Mouse (Mus musculus) adrenal gland, adult 2 months (tissue): ENCODE data around the gene Cab39. TPM values are rescaled to one million over a fixed set of nuclear protein-coding genes. Genes with fewer than 3 reads are reported as not detected.

Source experiments
- DNase-seq: peaks from one replicate; pipeline ENCODE4 v3.0.0; 2021
- long read RNA-seq: library from polyadenylated mRNA; stranded (forward); transcript quantifications from one replicate; pipeline ENCODE4 v2.0.0, GENCODE M21; 2021
- polyA plus RNA-seq: library from polyadenylated mRNA; depleted of rRNA; stranded (reverse); fragments of >200 nt; gene quantifications from 2 replicates; pipeline ENCODE4 v1.2.3, GENCODE M21; 2012; rRNA removed
- total RNA-seq, 2 experiments: library from RNA; stranded (reverse); gene quantifications; 2 replicates each; pipeline ENCODE4 v1.2.3; 2021

The Cab39 gene
- 100 to 1,000 TPM; 124 TPM for total RNA-seq
- 48.0 and 48.6 TPM in 2 replicates for polyA plus RNA-seq
- long read RNA-seq, transcript Cab39-202 (9 exons, 3,805 nt), result major isoform, 74 of 88 reads
- long read RNA-seq, partial matches to known transcripts, result 6 of 88 reads
- long read RNA-seq, other reads (novel, unspliced or antisense), result 8 of 88 reads

DNA sequence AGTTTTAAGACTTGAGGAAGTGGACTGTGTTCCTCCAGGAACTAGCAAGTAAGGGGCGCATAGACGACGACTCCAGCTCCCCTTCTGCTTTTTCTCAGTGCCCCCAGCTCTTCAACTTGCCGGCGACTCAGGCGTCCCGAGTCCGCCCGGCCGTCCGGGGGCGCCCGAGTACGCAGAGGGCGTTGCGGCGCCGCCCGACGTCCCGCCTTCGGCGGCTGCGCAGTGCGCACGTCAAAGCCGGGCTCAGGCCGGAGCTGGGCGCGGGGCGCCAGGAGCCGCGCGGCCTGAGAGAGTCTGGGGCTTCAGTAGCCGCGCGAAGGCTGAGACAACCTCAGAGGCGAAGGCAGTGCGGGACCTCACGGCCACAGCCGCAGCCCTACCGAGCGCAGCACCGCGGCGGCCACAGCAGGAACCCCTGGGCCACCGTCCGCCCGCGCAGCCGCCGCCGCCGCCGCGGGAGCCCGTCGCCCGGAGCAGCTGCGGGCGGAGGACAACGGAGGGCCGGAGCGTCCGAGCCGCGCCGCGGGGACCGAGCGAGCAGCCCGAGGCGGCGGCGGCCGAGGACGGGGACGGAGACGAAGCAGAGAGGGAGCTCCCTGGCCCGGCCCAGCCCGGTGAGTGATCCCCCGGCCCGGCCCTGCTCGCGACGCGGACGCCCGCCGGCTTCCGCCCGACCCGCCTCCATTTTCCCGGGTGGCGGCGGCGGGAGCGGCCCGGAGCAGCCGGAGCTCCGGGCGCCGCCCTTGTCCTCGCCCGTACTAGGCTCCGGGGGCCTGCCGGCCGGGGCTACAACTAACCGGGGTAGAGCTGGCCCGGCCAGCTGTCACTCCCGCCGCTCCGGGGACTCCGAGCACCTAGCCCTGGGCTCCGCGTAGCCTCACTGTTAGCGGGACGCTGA is at the start of gene Cab39:
Gene Cab39, plus strand, starts transcription at position 234 of the 898 bp plus-strand sequence.
- peak; percentile 93 for DNase-seq

DNA sequence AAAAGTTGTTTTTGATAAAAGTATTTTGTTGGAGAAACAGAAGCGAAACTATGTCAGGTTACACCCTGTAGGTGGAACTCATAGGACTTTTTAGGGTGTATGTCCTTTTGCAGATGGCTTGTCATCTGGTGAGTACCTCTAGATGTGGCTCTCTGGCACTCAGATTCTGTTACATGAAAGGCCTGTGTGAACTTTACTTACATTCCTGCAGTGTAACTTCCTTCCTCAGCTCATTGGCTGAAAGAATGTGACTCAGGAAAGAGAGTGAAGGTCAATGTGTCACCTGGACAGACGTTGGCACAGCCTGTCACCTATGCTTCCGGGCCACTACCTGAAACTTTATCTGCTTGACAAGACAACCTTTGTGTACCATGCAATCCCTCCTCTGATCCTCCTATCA is 48.7 kb upstream of the Cab39 start:
- DNase-seq, result no peak

DNA sequence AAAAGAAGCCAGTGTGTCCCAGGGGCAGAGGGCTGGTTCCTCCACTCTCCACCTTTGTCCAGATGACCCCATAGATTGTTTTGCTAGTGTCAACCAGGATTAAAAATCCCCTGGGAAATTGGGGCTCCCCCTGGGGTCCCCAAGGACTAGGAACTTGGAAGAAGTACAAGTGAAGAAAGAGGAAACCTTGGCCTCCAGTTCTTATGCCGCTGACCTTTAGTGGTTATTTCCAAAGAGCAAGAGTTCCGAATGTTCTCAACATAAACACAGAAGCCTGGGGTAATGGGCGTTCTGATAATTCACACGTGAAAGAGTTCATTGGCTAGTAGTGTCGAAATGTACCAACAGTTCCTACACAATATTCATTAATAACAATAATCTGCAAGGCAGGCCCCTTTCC is 46.7 kb upstream of the Cab39 start:
- DNase-seq, result no peak

DNA sequence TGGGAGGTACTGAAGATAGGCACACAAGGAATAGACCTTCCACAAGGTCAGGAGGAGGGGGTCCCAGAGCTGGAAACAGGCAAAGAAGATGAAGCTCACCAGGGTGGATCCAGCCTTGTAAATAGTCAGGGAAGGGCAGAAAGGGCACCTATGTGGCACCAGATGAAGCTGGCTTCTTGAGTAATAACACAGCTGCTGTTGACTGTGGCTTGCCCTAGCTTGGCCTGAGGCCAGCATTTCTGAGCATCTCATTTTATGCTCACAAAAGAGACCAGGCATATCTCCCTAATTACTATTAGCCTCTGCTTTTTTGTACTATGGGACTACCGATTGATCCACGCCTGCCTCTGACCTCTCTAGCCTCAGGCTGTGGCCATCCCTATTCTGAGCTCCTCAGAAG is 43.4 kb upstream of the Cab39 start:
- DNase-seq, result no peak

DNA sequence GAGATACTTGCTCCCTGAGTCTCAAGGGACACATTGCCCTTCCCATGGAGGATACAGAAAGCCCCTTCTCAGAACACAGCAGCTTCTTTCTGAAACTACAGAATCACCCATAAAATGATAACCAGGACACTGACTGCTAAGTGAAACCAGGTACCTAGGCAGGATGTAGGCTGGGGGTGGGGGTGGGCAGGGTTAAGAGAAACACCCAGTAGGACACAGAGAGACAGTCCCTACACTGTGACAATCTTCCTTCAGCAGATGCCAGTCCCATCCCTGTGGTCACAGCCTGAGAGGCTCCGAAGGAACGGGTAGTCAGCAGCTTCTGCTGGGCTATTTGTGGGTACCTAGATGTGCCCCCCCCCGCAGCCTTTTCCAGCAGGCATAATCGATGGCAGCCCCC is 42.6 kb upstream of the Cab39 start:
- no peak for DNase-seq

DNA sequence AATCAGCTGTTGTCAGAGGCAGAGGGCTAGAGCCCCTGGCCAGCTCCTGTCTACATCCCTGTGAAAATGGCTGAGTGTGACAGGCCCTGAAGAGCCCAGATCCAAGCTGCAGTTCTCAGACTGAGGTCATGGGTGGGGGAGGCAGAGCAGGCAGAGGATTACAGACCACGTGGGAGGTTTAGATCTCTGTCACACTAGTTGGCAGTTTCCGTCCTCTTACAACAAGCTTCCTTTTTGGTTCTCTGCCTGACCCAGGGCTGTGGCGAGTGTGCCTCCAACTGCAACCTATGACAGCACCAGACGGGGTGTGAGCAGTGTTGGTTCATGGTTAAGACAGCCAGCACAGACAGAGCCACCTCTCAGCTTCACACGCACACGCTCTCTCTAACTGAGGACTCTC is 41.7 kb upstream of the Cab39 start:
- DNase-seq, result peak; percentile 70

DNA sequence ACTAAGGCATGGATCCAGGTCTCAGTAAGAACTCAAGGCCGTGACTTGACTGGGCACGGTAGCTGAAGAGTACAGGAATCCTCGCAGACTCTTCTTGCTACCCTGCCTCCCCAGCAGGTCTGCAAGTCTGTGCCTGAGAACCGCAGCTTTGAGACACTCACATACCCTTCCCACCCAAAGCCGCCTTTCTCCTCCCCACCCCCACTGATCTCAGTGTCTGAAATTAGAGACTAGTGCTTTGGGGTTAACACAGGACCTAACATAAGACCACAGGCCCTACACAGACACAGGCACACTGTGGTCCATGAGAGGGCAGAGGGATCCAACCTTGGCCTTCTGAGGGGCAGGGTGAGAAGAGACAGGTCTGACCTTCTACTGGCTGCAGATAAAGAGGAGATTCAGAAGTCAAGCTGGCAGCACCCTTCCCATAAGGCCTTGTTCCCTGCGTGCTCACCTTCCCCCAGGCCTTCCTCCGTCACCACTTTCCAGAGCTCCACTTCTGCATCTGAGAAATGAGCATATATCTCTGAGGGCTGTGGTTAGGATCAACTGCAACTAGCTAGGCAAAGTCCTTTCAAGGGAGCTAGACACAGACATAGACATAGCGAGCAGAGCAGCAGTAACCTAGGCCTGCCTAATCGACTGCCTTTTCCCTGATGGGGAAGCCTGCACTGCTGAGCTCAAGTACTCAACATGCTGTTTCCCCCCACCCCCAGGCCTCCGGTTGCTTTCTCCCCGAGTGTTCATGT is 41.1 kb upstream of the Cab39 start:
- DNase-seq, result no peak

DNA sequence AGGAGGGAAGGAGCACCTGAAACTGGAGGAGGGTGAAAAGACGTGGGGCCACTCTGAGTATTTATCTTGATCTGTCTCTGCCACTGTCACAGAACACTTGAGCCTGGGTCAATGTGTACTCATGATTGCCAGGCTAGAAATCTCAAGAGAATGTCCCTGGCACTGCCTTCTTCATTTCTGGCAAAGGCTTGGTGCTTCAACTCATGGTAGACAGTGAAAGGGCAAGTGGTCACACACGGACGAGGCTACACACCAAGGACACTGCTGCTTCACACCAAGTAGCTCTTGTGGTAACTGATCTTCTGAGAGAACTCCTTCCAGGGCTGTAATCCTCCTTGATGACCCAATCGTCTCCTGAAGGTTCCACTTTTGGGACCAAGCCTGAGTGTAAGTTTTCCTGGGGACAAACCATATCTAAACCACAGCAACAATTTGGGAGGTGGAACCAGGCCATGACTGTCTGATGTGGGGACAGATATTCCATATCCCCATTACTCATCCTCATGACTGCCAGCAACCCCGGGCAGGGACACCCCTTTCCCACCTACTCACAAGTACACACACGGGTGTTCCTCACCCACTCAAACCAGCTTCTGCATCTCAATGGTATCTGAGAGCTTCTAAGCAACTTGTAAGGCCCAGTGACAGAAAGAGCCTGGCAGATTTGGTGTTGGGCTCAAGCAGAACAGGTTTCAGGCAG is 35.6 kb upstream of the Cab39 start:
- no peak for DNase-seq

DNA sequence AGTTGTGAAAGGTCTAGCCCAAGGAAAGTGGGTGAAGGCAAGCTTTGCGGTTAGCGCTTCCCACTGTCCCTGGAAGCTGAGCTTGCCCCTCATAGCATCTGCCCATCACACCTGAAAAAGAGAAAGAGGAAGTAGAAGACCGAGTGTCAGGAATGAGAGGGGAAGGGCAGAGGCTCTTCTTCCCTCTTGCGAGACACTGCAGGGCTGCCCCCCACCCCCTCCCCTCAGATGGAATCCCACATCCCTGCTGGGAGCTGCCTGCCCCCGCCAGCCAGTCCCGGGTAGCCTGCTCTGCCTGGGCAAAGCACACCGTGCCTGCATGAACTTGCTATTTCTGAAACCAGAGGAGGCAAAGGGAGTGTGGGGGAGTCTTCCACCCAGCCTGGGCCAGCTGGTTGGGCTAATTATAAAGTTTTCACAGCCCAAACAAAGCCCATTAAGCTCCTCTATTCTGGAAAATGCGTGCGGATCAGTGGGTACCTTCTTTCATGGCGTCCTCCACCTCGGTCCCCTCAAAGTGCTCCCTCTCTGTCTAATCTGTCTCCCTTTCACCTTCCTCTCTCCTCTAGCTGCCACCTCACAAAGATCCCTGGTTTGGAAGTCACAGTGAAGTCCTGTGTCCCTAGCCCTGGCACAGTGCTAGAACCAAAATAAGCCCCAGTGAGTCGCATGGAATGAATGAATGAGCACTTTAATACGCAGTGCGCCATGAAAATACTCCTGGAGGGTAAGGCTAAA is 34.8 kb upstream of the Cab39 start:
- no peak for DNase-seq

DNA sequence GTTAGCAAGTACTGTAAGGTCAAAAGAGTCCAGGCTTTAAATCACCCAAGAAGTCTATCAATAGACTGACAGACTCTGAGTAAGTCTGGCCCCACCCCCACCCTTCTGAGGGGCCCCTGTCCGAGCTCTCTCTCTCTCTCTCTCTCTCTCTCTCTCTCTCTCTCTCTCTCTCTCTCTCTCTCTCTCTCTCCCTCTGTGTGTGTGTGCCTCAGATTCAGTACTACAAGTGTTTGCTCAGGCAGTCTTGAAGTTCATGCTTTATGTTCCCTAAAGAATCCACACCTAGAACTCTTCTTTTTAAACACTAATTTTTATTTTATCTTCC is 34.3 kb upstream of the Cab39 start:
- no peak for DNase-seq

DNA sequence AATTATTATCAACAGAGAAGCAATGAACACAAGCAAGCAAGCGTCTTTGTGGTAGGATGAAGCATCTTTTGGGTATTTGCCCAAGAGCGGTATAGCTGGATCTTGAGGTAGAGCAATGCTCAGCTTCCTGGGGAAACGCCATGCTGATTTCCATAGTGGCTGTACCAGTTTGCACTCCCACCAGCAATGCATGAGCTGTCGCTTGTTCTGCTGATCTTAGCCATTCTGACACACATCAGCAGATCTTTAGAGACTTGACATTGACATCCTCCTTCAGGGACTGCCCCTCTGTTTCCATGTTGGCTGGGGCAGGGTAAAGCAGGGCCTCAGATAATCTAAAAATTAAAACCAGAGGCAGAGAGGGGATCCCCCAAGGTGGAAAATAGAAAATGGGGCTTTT is 31.6 kb upstream of the Cab39 start:
- no peak for DNase-seq

DNA sequence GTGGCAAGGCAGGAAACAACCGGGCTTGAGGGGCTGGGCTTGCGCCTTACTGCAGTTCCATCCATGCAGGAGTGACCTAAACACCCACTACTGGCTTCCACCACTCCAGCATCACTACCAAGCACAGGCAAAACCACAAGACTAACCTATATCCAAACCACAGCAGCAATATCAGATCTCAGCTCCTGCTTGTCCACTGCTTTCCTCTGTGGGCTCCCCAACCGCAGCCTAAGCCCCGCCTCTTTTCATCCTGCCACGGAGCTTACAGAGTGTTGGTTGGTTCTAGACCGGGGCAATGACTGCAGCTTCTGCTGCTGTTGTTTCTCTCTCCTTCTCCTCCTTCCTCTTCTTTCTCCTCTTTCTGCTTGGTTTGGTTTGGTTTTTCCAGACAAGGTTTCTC is 29.9 kb upstream of the Cab39 start:
- no peak for DNase-seq

DNA sequence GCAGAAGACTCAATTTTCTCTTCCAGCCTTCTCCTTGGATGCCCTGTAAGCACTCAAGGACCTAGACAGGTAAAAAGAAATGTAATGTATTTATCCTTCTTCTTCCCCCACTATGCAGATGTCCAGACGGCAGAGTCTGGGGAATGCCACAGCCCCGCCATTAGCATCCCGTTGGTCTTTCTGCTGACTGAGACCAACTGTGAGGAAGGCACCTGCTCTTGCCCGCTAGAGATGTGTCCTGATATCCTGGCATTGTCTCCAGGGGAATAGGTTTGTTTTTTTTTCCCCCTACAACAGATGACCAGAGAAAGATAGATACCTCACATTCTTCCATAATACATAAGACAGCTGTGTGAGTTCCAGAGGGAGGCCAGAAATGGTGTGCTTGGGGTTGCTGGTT is 28.9 kb upstream of the Cab39 start:
- no peak for DNase-seq

DNA sequence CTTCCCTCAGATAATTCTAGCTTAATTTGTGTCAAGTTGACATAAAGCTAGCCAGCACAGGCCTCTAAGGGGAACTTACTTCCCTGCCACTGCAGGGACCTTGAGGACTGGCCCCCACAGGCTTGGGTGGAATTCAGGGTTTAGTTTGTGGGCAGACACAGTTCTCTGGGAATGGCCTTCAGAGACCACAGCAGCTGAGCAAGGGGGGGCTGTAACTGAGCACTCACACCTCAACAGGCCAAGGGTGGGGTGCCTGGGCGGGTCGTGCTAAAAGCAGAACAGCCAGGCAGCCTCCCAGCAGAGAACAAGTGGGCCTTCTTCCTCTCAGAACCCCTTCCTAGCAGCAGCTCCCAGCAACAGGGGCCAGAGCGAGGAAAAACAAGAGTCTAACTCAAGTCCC is 27.1 kb upstream of the Cab39 start:
- no peak for DNase-seq

DNA sequence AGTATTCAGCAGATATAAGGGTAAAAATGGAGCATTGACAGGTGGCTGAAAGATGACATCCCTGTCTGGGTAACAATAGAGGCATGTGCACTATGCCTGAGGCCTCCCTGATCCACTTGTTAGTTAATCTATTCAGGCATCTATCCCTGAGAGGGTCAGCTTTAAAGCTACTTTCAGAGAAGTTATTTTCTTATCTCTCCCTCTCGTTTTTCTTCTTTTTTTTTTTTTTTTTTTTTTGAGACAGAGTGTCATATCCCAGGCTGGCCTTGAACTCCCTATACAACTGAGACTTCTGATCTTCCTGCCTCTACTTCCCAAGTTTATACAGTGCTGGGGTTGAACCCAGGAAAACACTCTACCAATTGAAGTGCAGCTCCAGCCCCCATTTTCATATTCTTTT is 25.5 kb upstream of the Cab39 start:
- DNase-seq, result no peak

DNA sequence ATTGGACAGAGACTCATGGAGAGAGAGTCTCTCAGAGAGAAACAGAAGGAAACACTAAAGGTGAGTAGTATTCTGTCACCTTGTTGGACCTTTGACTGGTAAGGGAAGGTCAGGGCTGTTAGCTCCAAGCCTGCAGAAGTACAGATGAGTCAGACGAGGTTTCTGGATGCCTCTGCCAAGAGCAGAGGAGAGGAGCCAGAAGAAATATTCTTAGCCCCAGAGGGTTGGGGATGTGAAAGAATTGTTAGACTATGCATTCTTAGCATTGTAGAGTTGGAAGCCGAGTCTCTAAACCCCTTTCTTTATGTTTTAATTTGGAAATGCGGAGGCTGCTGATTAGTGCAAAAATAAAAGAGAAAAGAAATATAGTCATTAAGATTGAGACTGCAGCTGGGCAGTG is 21.3 kb upstream of the Cab39 start:
- peak; percentile 66 for DNase-seq

DNA sequence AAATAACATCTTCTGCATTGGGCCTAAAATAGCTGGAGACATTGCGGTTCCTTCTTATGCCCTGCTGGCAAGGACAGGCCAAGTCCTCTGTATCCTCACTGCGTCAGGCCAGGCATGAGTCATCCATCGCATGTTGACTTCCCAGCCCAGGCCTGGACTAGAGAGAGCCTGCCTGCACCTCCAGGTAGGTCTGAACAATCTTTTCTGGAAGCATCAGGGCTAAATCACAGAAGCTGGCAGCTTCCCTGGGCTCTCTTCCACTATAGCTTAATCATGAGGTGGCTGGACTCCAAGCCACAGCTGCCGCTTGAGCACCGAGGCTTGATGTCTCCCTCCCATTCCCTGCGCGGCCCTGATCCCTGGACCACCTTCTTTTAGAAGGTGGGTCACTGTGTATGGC is 18.1 kb upstream of the Cab39 start:
- DNase-seq, result peak; percentile 75

DNA sequence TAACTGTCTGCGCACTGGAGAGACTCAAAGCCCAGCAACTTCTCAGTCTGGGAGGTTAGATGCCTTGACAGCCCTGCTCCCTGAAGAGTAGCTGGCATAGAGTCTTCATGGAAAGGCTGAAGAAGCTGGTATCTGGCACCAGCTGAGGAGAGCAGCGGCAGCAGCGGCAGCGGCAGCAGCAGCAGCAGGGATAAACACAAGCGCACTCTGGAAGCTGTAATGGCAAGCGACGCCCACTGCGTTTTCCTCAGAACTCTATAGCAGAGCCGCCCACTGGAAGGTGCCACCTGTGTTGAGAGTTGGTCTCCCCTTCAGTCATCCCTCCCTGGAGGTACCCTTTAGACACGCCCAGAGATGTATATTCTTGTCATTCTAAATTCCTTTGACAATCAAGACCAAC is 17.1 kb upstream of the Cab39 start:
- no peak for DNase-seq

DNA sequence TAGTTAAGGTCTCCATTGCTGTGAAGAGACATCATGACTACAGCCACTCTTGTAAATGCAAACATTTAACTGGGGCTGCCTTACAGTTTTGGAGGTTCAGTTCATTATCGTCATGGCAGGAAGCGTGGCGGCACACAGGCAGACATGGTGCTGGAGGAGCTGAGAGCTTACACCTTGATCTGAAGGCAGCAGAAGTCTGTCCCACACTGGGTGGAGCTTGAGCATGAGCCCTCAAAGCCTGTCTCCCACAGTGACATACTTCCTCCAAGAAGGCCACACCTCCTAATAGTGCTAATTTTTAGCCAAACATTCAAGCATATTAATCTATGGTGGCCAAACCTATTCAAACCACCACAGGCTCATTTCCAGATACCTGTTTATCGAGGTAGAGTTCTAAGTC is 14.8 kb upstream of the Cab39 start, which contains the start of gene A630001G21Rik:
Gene A630001G21Rik, minus strand, starts transcription at position 208 of the 400 bp plus-strand sequence.
- DNase-seq, result no peak

DNA sequence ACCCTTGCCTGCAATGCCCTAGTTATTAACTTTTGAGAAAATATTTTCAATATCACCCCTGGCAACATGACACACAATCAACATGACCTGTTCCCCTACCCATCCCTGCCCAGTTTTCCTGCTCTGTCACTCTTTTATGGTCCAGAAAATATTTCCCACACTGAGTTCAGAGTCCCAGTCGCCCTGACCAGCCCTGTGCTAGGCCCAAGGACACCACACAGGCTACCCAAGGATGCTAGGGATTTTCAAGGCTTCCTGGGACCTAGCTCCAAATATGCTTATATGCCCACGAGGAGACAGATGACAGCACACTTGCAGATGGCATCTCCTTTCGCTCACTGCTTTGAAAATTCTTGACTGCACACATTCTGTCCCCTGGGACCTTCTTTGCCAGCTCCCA is 14.2 kb upstream of the Cab39 start:
- peak; percentile 24 for DNase-seq

DNA sequence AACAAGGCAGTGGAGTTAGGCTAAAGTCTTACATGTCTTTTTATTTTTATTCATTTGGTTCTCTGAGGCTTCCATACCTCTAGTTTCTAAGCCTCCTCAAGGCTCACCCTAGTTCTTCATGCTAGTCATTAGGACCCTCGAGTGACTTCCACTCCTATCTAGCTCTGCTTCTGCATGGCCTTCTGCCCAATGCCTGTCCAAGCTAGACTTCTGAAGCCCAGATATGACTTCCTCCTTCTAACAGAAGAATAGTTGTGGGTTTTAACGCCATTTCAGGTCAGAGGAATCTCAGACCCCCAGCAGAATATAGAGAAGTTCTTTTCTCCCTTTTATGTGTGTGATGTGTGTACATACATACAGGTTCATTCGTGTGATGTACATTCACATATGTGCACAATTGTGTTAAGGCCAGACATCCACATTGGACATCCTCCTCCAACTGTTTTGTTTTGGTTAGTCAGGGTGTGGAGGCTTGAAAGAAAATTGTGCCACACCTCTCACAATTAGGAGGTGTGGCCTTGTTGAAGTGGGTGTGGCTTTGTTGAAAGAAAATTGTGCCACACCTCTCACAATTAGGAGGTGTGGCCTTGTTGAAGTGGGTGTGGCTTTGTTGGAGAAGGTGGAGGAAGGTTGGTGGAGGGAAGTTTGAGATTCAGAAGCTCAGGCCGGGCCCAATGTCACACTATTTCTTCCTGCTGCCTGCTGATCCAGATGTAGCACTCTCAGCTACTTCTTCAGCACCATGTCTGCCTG is 13.6 kb upstream of the Cab39 start:
- DNase-seq, result no peak
